Mouse (Mus musculus) MEL (cell line): ENCODE measurements around the gene Glt8d2. TPM values are rescaled to one million over a fixed set of nuclear protein-coding genes. Genes with fewer than 3 reads are reported as not detected.

Experiments used
- DNase-seq: peaks from one replicate; pipeline ENCODE4 v3.0.0; 2011; ENCODE audit warnings: low read depth, low spot score
- H3K27ac ChIP-seq: 2 replicates; pipeline ENCODE4 v1.5.1; 2012; ENCODE audit warnings: low read depth, mild to moderate bottlenecking, control low read depth, low read length, moderate library complexity; ENCODE audit not compliant: control insufficient read depth
- H3K27me3 ChIP-seq, 2 experiments: fragments of 150-350 bp in 1 of 2; sonication (generic) in 1 of 2; 2 replicates each; pipeline ENCODE4 v1.6.1; 2012; ENCODE audit warnings: low read length in 2 of 2, mild to moderate bottlenecking in 2 of 2, improper control_type of control experiment in 1 of 2, moderate library complexity in 1 of 2; ENCODE audit not compliant: insufficient read depth in 2 of 2, control insufficient read depth in 1 of 2
- H3K36me3 ChIP-seq, 2 experiments: 2 replicates each; pipeline ENCODE4 v1.6.1; 2012 to 2014; ENCODE audit warnings: low read length in 2 of 2, improper control_type of control experiment in 1 of 2, inconsistent platforms in 1 of 2, mild to moderate bottlenecking in 1 of 2; ENCODE audit not compliant: insufficient read depth in 2 of 2, control insufficient read depth in 1 of 2
- H3K4me1 ChIP-seq, 2 experiments: fragments of 150-350 bp in 1 of 2; sonication (generic) in 1 of 2; 2 replicates each; pipeline ENCODE4 v1.6.1; 2012; ENCODE audit warnings: low read length in 2 of 2, improper control_type of control experiment in 1 of 2, mild to moderate bottlenecking in 1 of 2; ENCODE audit not compliant: insufficient read depth in 2 of 2, control insufficient read depth in 1 of 2
- H3K4me3 ChIP-seq, 2 experiments: fragments of 150-350 bp in 1 of 2; sonication (generic) in 1 of 2; 2 replicates each; pipeline ENCODE4 v1.5.1; 2012; ENCODE audit warnings: low read depth in 2 of 2, low read length in 2 of 2, mild to moderate bottlenecking in 2 of 2, moderate library complexity in 2 of 2, control low read depth in 1 of 2, improper control_type of control experiment in 1 of 2; ENCODE audit not compliant: control insufficient read depth in 1 of 2, insufficient read depth in 1 of 2
- H3K79me2 ChIP-seq: 2 replicates; pipeline ENCODE4 v1.6.1; 2012; ENCODE audit warnings: mild to moderate bottlenecking, low read length, moderate library complexity; ENCODE audit not compliant: control insufficient read depth, poor library complexity, insufficient read depth
- H3K9ac ChIP-seq: 2 replicates; pipeline ENCODE4 v1.6.1; 2012; ENCODE audit warnings: low read depth, mild to moderate bottlenecking, control low read depth, low read length, moderate library complexity; ENCODE audit not compliant: control insufficient read depth, poor library complexity, severe bottlenecking
- H3K9me3 ChIP-seq: fragments of 150-350 bp; sonication (generic); replicated peaks from 2 replicates; pipeline ENCODE4 v1.6.1; 2012; ENCODE audit warnings: mild to moderate bottlenecking, low read length, improper control_type of control experiment, moderate library complexity; ENCODE audit not compliant: insufficient read depth
- BHLHE40 ChIP-seq: IDR thresholded peaks from 2 replicates; pipeline ENCODE4 v1.6.1; 2012; ENCODE audit warnings: low read depth, mild to moderate bottlenecking, inconsistent platforms, low read length, improper control_type of control experiment, borderline replicate concordance
- CHD1 ChIP-seq: IDR thresholded peaks from 2 replicates; pipeline ENCODE4 v1.6.1; 2012; ENCODE audit warnings: low read depth, mild to moderate bottlenecking, inconsistent platforms, low read length, improper control_type of control experiment
- CHD2 ChIP-seq: IDR thresholded peaks from 2 replicates; pipeline ENCODE4 v1.6.1; 2011; ENCODE audit warnings: low read length, improper control_type of control experiment
- CTCF ChIP-seq, 3 experiments: IDR thresholded peaks in 2 of 3; conservative IDR thresholded peaks in 1 of 3; 2 replicates each; pipeline ENCODE4 v1.5.1; 2011 to 2012; ENCODE audit warnings: low read length in 3 of 3, low read depth in 2 of 3, mild to moderate bottlenecking in 2 of 3, improper control_type of control experiment in 1 of 3, inconsistent platforms in 1 of 3, mixed read lengths in 1 of 3, moderate library complexity in 1 of 3; ENCODE audit not compliant: control insufficient read depth in 1 of 3, insufficient read depth in 1 of 3, poor library complexity in 1 of 3, severe bottlenecking in 1 of 3
- E2F4 ChIP-seq: IDR thresholded peaks from 2 replicates; pipeline ENCODE4 v1.6.1; 2011; ENCODE audit warnings: low read depth, low read length, improper control_type of control experiment, borderline replicate concordance
- ELF1 ChIP-seq: IDR thresholded peaks from 2 replicates; pipeline ENCODE4 v1.6.1; 2014; ENCODE audit warnings: low read depth, mild to moderate bottlenecking, inconsistent platforms, low read length, improper control_type of control experiment, moderate library complexity
- EP300 ChIP-seq, 2 experiments: IDR thresholded peaks; 2 replicates each; pipeline ENCODE4 v1.6.1; 2011; ENCODE audit warnings: improper control_type of control experiment in 2 of 2, low read length in 2 of 2, low read depth in 1 of 2, mild to moderate bottlenecking in 1 of 2
- ETS1 ChIP-seq: IDR thresholded peaks from 2 replicates; pipeline ENCODE4 v1.6.1; 2012; ENCODE audit warnings: low read depth, mild to moderate bottlenecking, inconsistent platforms, low read length, improper control_type of control experiment, moderate library complexity
- GABPA ChIP-seq: IDR thresholded peaks from 2 replicates; pipeline ENCODE4 v1.6.1; 2012; ENCODE audit warnings: low read depth, mild to moderate bottlenecking, inconsistent platforms, low read length, improper control_type of control experiment, moderate library complexity
- GATA1 ChIP-seq: IDR thresholded peaks from 2 replicates; pipeline ENCODE4 v1.6.1; 2011; ENCODE audit warnings: low read depth, low read length, improper control_type of control experiment
- HCFC1 ChIP-seq: IDR thresholded peaks from 2 replicates; pipeline ENCODE4 v1.6.1; 2012; ENCODE audit warnings: low read depth, mild to moderate bottlenecking, inconsistent platforms, low read length, improper control_type of control experiment, moderate library complexity
- JUND ChIP-seq: IDR thresholded peaks from 2 replicates; pipeline ENCODE4 v1.6.1; 2011; ENCODE audit warnings: low read depth, mild to moderate bottlenecking, improper control_type of control experiment, low read length
- KAT2A ChIP-seq: conservative IDR thresholded peaks from 2 replicates; pipeline ENCODE4 v1.6.1; 2012; ENCODE audit warnings: low read depth, low read length, improper control_type of control experiment, inconsistent platforms
- MAZ ChIP-seq: IDR thresholded peaks from 2 replicates; pipeline ENCODE4 v1.6.1; 2012; ENCODE audit warnings: low read depth, mild to moderate bottlenecking, inconsistent platforms, low read length, improper control_type of control experiment
- MEF2A ChIP-seq: IDR thresholded peaks from 2 replicates; pipeline ENCODE4 v1.6.1; 2014; ENCODE audit warnings: low read depth, mild to moderate bottlenecking, inconsistent platforms, low read length, improper control_type of control experiment; ENCODE audit not compliant: poor library complexity, insufficient replicate concordance, severe bottlenecking; ENCODE audit errors: extremely low read depth
- MYB ChIP-seq: IDR thresholded peaks from 2 replicates; pipeline ENCODE4 v1.6.1; 2011; ENCODE audit warnings: mild to moderate bottlenecking, low read depth, low read length, improper control_type of control experiment
- MYC ChIP-seq: IDR thresholded peaks from 2 replicates; pipeline ENCODE4 v1.6.1; 2011; ENCODE audit warnings: low read depth, mild to moderate bottlenecking, low read length, improper control_type of control experiment, moderate library complexity
- NELFE ChIP-seq: IDR thresholded peaks from 2 replicates; pipeline ENCODE4 v1.6.1; 2011; ENCODE audit warnings: low read depth, low read length, improper control_type of control experiment
- NRF1 ChIP-seq: IDR thresholded peaks from 2 replicates; pipeline ENCODE4 v1.6.1; 2014; ENCODE audit warnings: low read depth, mild to moderate bottlenecking, inconsistent platforms, low read length, improper control_type of control experiment, moderate library complexity; ENCODE audit not compliant: poor library complexity, insufficient read depth, severe bottlenecking
- POLR2A ChIP-seq, 2 experiments: IDR thresholded peaks; 2 replicates each; pipeline ENCODE4 v1.6.1; 2011 to 2012; ENCODE audit warnings: low read length in 2 of 2, mild to moderate bottlenecking in 2 of 2, control low read depth in 1 of 2, improper control_type of control experiment in 1 of 2, low read depth in 1 of 2, moderate library complexity in 1 of 2; ENCODE audit not compliant: control insufficient read depth in 1 of 2, insufficient read depth in 1 of 2, poor library complexity in 1 of 2
- POLR2AphosphoS2 ChIP-seq: IDR thresholded peaks from 2 replicates; pipeline ENCODE4 v1.6.1; 2011; ENCODE audit warnings: low read length, improper control_type of control experiment
- POLR2AphosphoS5 ChIP-seq: IDR thresholded peaks from 2 replicates; pipeline ENCODE4 v1.6.1; 2012; ENCODE audit warnings: low read depth, borderline replicate concordance, mild to moderate bottlenecking, inconsistent platforms, low read length, moderate library complexity, mixed read lengths
- RAD21 ChIP-seq: IDR thresholded peaks from 2 replicates; pipeline ENCODE4 v1.6.1; 2011; ENCODE audit warnings: mild to moderate bottlenecking, low read depth, low read length, improper control_type of control experiment
- SMC3 ChIP-seq: IDR thresholded peaks from 2 replicates; pipeline ENCODE4 v1.6.1; 2011; ENCODE audit warnings: low read depth, low read length, improper control_type of control experiment
- TAL1 ChIP-seq: IDR thresholded peaks from 2 replicates; pipeline ENCODE4 v1.6.1; 2012; ENCODE audit warnings: mild to moderate bottlenecking, inconsistent platforms, low read length, moderate library complexity, mixed read lengths
- TBP ChIP-seq: IDR thresholded peaks from 2 replicates; pipeline ENCODE4 v1.8.0; 2011; ENCODE audit warnings: low read depth, low read length, improper control_type of control experiment
- UBTF ChIP-seq: IDR thresholded peaks from 2 replicates; pipeline ENCODE4 v1.6.1; 2012; ENCODE audit warnings: low read depth, mild to moderate bottlenecking, inconsistent platforms, low read length, improper control_type of control experiment, moderate library complexity, borderline replicate concordance; ENCODE audit not compliant: insufficient read depth
- USF1 ChIP-seq: IDR thresholded peaks from 2 replicates; pipeline ENCODE4 v1.6.1; 2014; ENCODE audit warnings: low read depth, mild to moderate bottlenecking, inconsistent platforms, low read length, improper control_type of control experiment, moderate library complexity
- USF2 ChIP-seq, 2 experiments: IDR thresholded peaks; 2 replicates each; pipeline ENCODE4 v1.6.1; 2011 to 2012; ENCODE audit warnings: improper control_type of control experiment in 2 of 2, low read length in 2 of 2, borderline replicate concordance in 1 of 2, inconsistent platforms in 1 of 2, low read depth in 1 of 2, mild to moderate bottlenecking in 1 of 2; ENCODE audit not compliant: insufficient read depth in 1 of 2
- ZC3H11A ChIP-seq: IDR thresholded peaks from 2 replicates; pipeline ENCODE4 v1.6.1; 2012; ENCODE audit warnings: low read depth, mild to moderate bottlenecking, inconsistent platforms, low read length, improper control_type of control experiment
- ZKSCAN1 ChIP-seq: IDR thresholded peaks from 2 replicates; pipeline ENCODE4 v1.6.1; 2012; ENCODE audit warnings: low read depth, mild to moderate bottlenecking, inconsistent platforms, low read length, improper control_type of control experiment, moderate library complexity
- ZNF384 ChIP-seq: IDR thresholded peaks from 2 replicates; pipeline ENCODE4 v1.6.1; 2012; ENCODE audit warnings: low read depth, mild to moderate bottlenecking, inconsistent platforms, low read length, improper control_type of control experiment
- polyA plus RNA-seq, 2 experiments: library from polyadenylated mRNA; stranded (reverse) in 1 of 2; unstranded in 1 of 2; fragments of >175 nt in 1 of 2; fragments of >200 nt in 1 of 2; gene quantifications; 2 replicates each; pipeline versions ENCODE4 v1.2.1 to v1.2.4; 2012; ENCODE audit warnings: low replicate concordance in 2 of 2, low read depth in 1 of 2; ENCODE audit not compliant: insufficient read length in 2 of 2, insufficient read depth in 1 of 2, missing spikeins in 1 of 2
- total RNA-seq: library from RNA; depleted of rRNA; stranded (reverse); fragments of 300-350 nt; gene quantifications from 2 replicates; pipeline ENCODE4 v1.2.3, GENCODE M21; 2012

Glt8d2 gene
- total and polyA plus RNA-seq, 3 experiments = 0.15 to 0.54 TPM; not detected in 1

GRCm38 (mm10) chr10:82698712-82699261 is 8.3 kb upstream of the Glt8d2 start (continued):
- TF ChIP-seq POLR2A (IDR thresholded peaks at IDR 0.05; ENCODE audit: control insufficient read depth in 1 of 2, insufficient read depth in 1 of 2, low read depth in 1 of 2, low read length in 2 of 2, poor library complexity in 1 of 2) = peak; percentile 70 to 77
- TF ChIP-seq MYC = no peak
- TF ChIP-seq, all 39 proteins: peak for 13

DNA sequence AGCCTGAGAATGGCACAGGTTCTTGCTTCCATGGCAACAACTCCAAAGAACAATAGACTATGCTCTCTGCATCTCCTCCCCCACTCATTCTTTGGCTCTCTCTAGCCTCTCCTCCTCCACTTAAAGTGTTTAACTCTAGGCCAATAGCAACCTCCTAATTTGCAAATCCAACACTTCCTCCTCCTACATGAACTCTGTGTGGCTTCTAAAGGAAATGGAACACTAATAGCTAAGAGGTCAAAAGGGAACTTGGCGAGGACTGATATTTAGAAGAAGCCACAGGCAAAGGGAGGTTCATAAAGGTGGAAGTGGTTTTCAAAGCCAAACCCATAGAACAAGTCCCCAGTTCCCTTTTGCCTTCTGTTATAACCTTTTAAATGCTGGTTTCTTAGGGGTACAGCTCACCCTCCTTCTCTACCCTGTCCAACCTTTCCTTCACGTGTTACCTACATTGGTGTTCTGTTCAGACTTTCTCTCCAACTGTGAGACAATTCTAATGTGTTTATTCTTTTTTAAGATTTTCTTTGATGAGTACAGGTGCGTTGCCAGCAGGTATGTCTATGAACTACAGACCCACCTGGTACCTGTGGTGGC is 7.0 kb upstream of the Glt8d2 start:
- peak overlapping the region; percentile 81 for H3K9ac ChIP-seq
- DNase-seq = peak; percentile 96
- no peaks in the 10 kb centered on the region for H3K27me3 ChIP-seq
- peak overlapping the region; percentile 98 for H3K27ac ChIP-seq
- H3K4me3 ChIP-seq = peak overlapping the region in 1 of 2 experiments; percentile 42; a peak in 3 of 4 replicates
- H3K36me3 ChIP-seq = peaks cover 2 to 39% of the 10 kb centered on the region in 2 experiments
- H3K9me3 ChIP-seq = no peaks in the 10 kb centered on the region
- H3K4me1 ChIP-seq = peaks cover 12 to 37% of the 10 kb centered on the region in 2 experiments
- H3K79me2 ChIP-seq = peaks cover 11% of the 10 kb centered on the region
- TF ChIP-seq CHD1 = no peak; the same call in 1 of the 2 replicates
- TF ChIP-seq MYB = no peak
- no peak for TF ChIP-seq MEF2A
- 0 out of 2 replicates have a peak, but pooled peaks have one; percentile 39 for TF ChIP-seq KAT2A
- TF ChIP-seq USF1 = peak; percentile 45; the same call in 1 of the 2 replicates
- TF ChIP-seq MYC = peak; percentile 67; the same call in 1 of the 2 replicates
- no peak for TF ChIP-seq MAZ
- TF ChIP-seq E2F4 = no peak
- TF ChIP-seq USF2 (IDR thresholded peaks at IDR 0.05; ENCODE audit: borderline replicate concordance in 1 of 2, insufficient read depth in 1 of 2, low read depth in 1 of 2, low read length in 2 of 2) = no peak
- no peak for TF ChIP-seq ZC3H11A
- peak; percentile 20; the same call in 1 of the 2 replicates for TF ChIP-seq GATA1
- TF ChIP-seq POLR2A (IDR thresholded peaks at IDR 0.05; ENCODE audit: control insufficient read depth in 1 of 2, insufficient read depth in 1 of 2, low read depth in 1 of 2, low read length in 2 of 2, poor library complexity in 1 of 2) = peak in 1 of 2 experiments; percentile 61; a peak in 2 of 4 replicates
- TF ChIP-seq ZKSCAN1 = no peak
- TF ChIP-seq BHLHE40 = peak; percentile 47; the same call in 1 of the 2 replicates
- TF ChIP-seq UBTF = no peak
- TF ChIP-seq TBP = peak; percentile 83
- TF ChIP-seq NELFE = peak; percentile 38; the same call in 1 of the 2 replicates
- no peak for TF ChIP-seq TAL1
- no peak for TF ChIP-seq POLR2AphosphoS2
- no peak for TF ChIP-seq RAD21
- TF ChIP-seq CTCF (IDR thresholded peaks at IDR 0.05 in 2 of 3, conservative IDR thresholded peaks at IDR 0.05 in 1 of 3; ENCODE audit: control insufficient read depth in 1 of 3, insufficient read depth in 1 of 3, low read depth in 2 of 3, low read length in 3 of 3, poor library complexity in 1 of 3, severe bottlenecking in 1 of 3) = no peak
- TF ChIP-seq HCFC1 = peak; percentile 63
- TF ChIP-seq CHD2 = 0 out of 2 replicates have a peak, but pooled peaks have one; percentile 36
- TF ChIP-seq EP300 (IDR thresholded peaks at IDR 0.05; ENCODE audit: low read depth in 1 of 2, low read length in 2 of 2) = peak; percentile 81
- TF ChIP-seq ETS1 = peak; percentile 84
- no peak for TF ChIP-seq SMC3
- no peak for TF ChIP-seq GABPA
- peak; percentile 41 for TF ChIP-seq ZNF384
- peak; percentile 70 for TF ChIP-seq ELF1
- TF ChIP-seq NRF1 = no peak
- TF ChIP-seq JUND = 0 out of 2 replicates have a peak, but pooled peaks have one; percentile 69
- no peak for TF ChIP-seq POLR2AphosphoS5
